Mouse (Mus musculus) forebrain, embryonic 14.5 days (tissue): ENCODE results near the gene Gpr33. TPM values are rescaled to one million over a fixed set of nuclear protein-coding genes. Genes with fewer than 3 reads are reported as not detected.

Experiments
- ATAC-seq: fragments of 200-750 bp; cut with Nextera tagmentation; 2 replicates; pipeline ENCODE4 v1.8.0; 2017; ENCODE audit warnings: mild to moderate bottlenecking, moderate library complexity
- DNase-seq: peaks from one replicate; pipeline ENCODE4 v3.0.0-alpha.2; 2015; ENCODE audit warnings: low spot score
- H3K27ac ChIP-seq: fragments of 300-500 bp; sonication (generic); 2 replicates; pipeline ENCODE4 v1.5.1; 2014; ENCODE audit warnings: low read depth, mild to moderate bottlenecking, control low read depth, low read length, moderate library complexity
- H3K27me3 ChIP-seq: fragments of 300-500 bp; sonication (generic); replicated peaks from 2 replicates; pipeline ENCODE4 v1.6.1; 2014; ENCODE audit warnings: low read length, control low read depth, mixed read lengths; ENCODE audit not compliant: control insufficient read depth, insufficient read depth
- H3K36me3 ChIP-seq: fragments of 300-500 bp; sonication (generic); 2 replicates; pipeline ENCODE4 v1.6.1; 2014; ENCODE audit warnings: low read length, control low read depth; ENCODE audit not compliant: control insufficient read depth, insufficient read depth
- H3K4me1 ChIP-seq: fragments of 300-500 bp; sonication (generic); 2 replicates; pipeline ENCODE4 v1.6.1; 2014; ENCODE audit warnings: antibody characterized with exemption, low read length, control low read depth; ENCODE audit not compliant: control insufficient read depth, insufficient read depth
- H3K4me2 ChIP-seq: fragments of 300-500 bp; sonication (generic); 2 replicates; pipeline ENCODE4 v1.6.1; 2014; ENCODE audit warnings: mild to moderate bottlenecking, control low read depth, low read length
- H3K4me3 ChIP-seq: fragments of 300-500 bp; sonication (generic); 2 replicates; pipeline ENCODE4 v1.5.1; 2014; ENCODE audit warnings: low read depth, low read length, control low read depth
- H3K9ac ChIP-seq: fragments of 300-500 bp; sonication (generic); 2 replicates; pipeline ENCODE4 v1.6.1; 2014; ENCODE audit warnings: mild to moderate bottlenecking, low read length, control low read depth, moderate library complexity
- H3K9me3 ChIP-seq: fragments of 300-500 bp; sonication (generic); replicated peaks from 2 replicates; pipeline ENCODE4 v1.6.1; 2016; ENCODE audit warnings: low read length, control low read depth, mixed read lengths; ENCODE audit not compliant: control insufficient read depth
- WGBS: fragments of 180-500 bp; shearing (Covaris S2); extraction: QIAGEN DNeasy Blood & Tissue Kit; methylation state at CpG from one replicate; pipeline ENCODE4 v1.1.7; 2014; 5-methylcytosine and 5-hydroxymethylcytosine counted together
- polyA plus RNA-seq: library from polyadenylated mRNA; unstranded; fragments of >200 nt; fragmentation: Nextera tagmentation; extraction: Ambion mirVana; gene quantifications from 2 replicates; pipeline ENCODE4 v1.2.1, GENCODE M21; 2014

The Gpr33 gene
- not detected in 2 replicates for polyA plus RNA-seq

DNA sequence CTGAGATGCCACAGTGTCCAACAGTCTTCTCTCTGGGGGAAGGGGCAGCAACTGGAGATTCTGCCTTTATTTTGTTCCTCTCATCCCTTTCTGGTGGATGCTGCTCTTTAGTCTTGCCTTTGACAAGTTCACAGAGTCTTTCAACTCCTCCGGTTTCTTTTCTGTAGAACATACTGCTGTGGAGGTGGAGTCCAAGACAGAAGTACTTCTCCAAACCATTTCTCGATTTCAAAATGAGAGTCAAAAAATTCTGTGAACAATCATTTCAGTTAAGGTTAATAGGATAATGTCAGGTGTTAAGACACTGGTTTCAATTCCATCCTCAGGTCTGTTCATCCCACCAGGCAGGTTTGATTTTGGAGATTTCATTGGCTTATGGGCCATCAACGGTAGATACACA is at the start of gene Gpr33:
Gene Gpr33, minus strand, starts transcription at position 101 of the 400 bp plus-strand sequence.
- H3K4me3 ChIP-seq: no peak within 1 kb of the TSS
- no peaks in the 10 kb centered on the region for H3K4me1 ChIP-seq
- no peak within 1 kb of the TSS for H3K27ac ChIP-seq
- DNase-seq: no peak
- H3K9me3 ChIP-seq: no peaks in the 10 kb centered on the region
- no peaks in the 10 kb centered on the region for H3K27me3 ChIP-seq
- no peak for ATAC-seq
- no peak within 1 kb of the TSS for H3K9ac ChIP-seq
- no peaks in the 10 kb centered on the region for H3K36me3 ChIP-seq
- no peak within 1 kb of the TSS for H3K4me2 ChIP-seq
- WGBS: 98% methylated on average over 3 of the region's 3 CpGs

DNA sequence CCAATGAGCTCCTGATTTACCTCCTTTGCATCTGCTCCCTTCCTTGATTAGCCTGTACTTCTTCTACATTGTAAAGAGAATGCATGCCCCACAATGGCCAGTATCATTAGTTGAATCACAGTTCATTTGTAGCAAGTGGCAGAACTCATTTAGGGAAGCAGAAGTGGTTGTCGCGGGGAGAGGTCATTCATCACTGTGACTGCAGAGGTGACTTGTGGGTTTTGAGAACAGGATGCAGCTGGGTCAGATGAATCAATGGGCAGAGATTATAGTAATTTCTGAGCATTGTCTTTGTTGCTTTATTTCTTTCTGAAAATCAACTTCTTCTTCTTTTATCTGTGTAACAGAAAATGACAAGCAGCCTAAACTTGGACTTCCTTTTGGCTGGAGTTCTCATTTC is 21.5 kb upstream of the Gpr33 start:
- Histone ChIP-seq H3K27ac (no peak overlapping the region), H3K27me3 (no peaks in the 10 kb centered on the region), H3K4me3 (no peak overlapping the region), H3K36me3 (no peaks in the 10 kb centered on the region), H3K9me3 (no peaks in the 10 kb centered on the region), H3K4me1 (no peaks in the 10 kb centered on the region), H3K9ac (no peak overlapping the region), H3K4me2 (no peak overlapping the region)
- ATAC-seq (no peak), DNase-seq (no peak)
- WGBS: 80% methylated on average over 2 of the region's 2 CpGs

DNA sequence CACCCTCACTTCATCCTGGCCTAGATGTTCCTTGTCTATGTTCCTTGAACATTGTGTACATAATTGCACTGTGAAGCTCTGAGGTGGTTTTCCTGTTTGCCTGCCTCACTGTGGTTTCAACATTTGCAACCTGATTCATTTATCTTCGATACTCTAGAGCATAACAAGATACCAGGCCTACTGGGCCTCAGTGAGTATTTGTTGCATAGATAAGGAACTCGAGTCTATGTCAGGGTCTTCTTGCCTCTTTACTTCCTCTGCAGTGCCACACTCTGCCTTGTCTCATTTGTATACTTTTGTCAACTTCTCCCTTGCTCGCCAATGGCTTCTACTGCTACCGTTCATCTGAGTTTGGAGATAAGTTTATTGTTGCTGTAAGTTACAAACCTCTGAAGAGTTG is 18.5 kb upstream of the Gpr33 start:
- no peak for ATAC-seq
- Histone ChIP-seq H3K27ac (no peak overlapping the region), H3K4me2 (no peak overlapping the region), H3K9me3 (no peaks in the 10 kb centered on the region), H3K4me3 (no peak overlapping the region), H3K27me3 (no peaks in the 10 kb centered on the region), H3K9ac (no peak overlapping the region), H3K4me1 (no peaks in the 10 kb centered on the region), H3K36me3 (no peaks in the 10 kb centered on the region)
- WGBS: 92% methylated on average over 4 of the region's 4 CpGs
- no peak for DNase-seq

DNA sequence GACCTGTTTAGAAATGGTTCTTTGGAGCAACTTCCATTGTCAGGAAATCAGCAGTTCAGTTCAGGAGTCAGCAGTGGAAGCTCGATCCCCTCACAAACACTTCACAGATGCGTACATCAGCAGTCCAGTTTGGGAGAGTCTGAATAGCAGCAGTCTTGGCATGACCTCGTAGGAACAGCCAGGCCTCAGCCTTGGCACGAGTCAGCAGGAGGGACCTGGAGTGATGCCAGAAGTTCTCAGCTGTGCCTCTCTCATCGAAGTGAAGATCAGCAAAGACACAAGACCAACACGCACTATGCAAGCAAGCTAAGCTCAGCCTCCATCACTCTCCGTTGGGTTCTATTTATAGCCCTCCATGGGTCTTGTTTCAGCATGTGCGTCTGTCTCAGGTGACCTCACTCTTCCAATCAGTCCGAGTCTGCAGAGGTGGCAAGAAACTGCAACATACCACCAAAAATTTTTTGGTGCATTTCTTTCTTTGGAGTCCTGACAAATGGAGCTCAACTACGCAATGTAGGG is 15.0 kb upstream of the Gpr33 start:
- WGBS: 55% methylated on average over 10 of the region's 10 CpGs
- H3K4me2 ChIP-seq: no peak overlapping the region
- ATAC-seq (no peak), DNase-seq (peak; percentile 45)
- no peaks in the 10 kb centered on the region for H3K4me1 ChIP-seq
- H3K27me3 ChIP-seq: no peaks in the 10 kb centered on the region
- H3K27ac ChIP-seq: no peak overlapping the region
- no peak overlapping the region for H3K9ac ChIP-seq
- no peaks in the 10 kb centered on the region for H3K9me3 ChIP-seq
- H3K36me3 ChIP-seq: no peaks in the 10 kb centered on the region
- H3K4me3 ChIP-seq: no peak overlapping the region

DNA sequence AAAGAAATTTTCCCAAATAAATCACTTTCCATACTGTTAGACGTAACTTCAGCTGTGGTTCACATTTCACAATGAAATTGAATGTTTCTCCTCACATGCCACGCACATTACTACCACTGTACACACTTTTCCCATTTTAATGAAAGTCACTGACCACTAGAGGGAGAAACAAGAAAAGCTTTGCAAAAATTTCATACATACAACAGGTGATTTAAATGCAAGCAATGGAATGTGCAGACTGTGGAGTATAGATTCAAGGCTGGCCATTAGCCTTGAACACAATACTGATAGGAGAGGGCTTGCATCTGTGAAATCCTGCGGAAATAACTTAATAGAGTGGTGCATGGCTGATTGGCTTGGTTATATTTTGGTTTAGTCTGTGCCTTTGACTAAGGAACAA is 10.5 kb upstream of the Gpr33 start:
- ATAC-seq (peak; percentile 54; the same call in 1 of the 2 replicates), DNase-seq (peak; percentile 78)
- Histone ChIP-seq H3K9me3 (no peaks in the 10 kb centered on the region), H3K9ac (no peak overlapping the region), H3K4me2 (no peak overlapping the region), H3K36me3 (no peaks in the 10 kb centered on the region), H3K27ac (no peak overlapping the region), H3K4me1 (no peaks in the 10 kb centered on the region), H3K4me3 (no peak overlapping the region), H3K27me3 (no peaks in the 10 kb centered on the region)
- 49% methylated on average over 3 of the region's 3 CpGs for WGBS

DNA sequence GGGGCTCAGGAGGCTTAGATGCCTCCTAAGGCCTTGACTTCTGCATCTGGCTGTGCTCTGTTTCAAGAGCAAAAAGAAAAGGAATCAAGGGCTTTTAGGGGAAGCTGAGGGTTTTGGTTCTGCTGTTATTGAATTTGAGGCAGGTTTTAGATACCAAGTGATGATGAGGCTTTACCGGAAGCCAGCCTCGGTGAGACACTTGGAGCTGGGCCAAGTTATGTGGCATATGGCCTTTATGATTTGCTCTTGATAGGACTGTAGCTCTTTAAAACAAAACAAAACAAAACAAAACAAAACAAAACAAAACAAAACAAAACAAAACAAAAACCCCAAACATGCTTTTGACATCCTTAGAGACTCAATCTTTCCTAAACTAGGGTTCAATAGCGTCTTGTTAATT is 7.1 kb upstream of the Gpr33 start:
- Histone ChIP-seq H3K27me3 (no peaks in the 10 kb centered on the region), H3K9ac (no peak overlapping the region), H3K36me3 (no peaks in the 10 kb centered on the region), H3K4me1 (no peaks in the 10 kb centered on the region), H3K4me2 (no peak overlapping the region), H3K27ac (no peak overlapping the region), H3K4me3 (no peak overlapping the region), H3K9me3 (no peaks in the 10 kb centered on the region)
- ATAC-seq (no peak), DNase-seq (no peak)
- 82% methylated on average over 3 of the region's 3 CpGs for whole genome bisulfite sequencing

DNA sequence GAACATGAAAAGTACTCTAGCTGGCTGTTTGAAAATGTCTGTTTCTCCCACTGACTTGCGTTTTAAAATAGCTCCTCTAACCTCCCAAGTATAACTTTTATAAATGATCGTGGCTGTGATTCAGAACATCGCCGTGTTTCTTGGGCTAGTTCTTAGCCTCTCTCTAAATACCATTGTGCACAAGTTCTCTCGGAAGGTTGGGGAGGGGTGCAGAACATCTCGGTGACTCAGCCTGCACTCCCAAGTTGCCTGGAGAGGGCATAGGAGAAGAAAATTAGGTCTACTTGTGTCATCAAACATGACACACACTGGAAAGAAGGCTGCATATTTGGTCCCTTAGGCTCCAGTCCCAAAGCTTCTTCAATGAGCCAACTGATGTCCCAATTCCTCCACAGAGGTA is 4.4 kb upstream of the Gpr33 start:
- Histone ChIP-seq H3K27ac (no peak overlapping the region), H3K36me3 (no peaks in the 10 kb centered on the region), H3K4me2 (no peak overlapping the region), H3K9me3 (no peaks in the 10 kb centered on the region), H3K9ac (no peak overlapping the region), H3K4me3 (no peak overlapping the region), H3K27me3 (no peaks in the 10 kb centered on the region), H3K4me1 (no peaks in the 10 kb centered on the region)
- DNase-seq (no peak), ATAC-seq (no peak)
- 92% methylated on average over 6 of the region's 6 CpGs for WGBS

DNA sequence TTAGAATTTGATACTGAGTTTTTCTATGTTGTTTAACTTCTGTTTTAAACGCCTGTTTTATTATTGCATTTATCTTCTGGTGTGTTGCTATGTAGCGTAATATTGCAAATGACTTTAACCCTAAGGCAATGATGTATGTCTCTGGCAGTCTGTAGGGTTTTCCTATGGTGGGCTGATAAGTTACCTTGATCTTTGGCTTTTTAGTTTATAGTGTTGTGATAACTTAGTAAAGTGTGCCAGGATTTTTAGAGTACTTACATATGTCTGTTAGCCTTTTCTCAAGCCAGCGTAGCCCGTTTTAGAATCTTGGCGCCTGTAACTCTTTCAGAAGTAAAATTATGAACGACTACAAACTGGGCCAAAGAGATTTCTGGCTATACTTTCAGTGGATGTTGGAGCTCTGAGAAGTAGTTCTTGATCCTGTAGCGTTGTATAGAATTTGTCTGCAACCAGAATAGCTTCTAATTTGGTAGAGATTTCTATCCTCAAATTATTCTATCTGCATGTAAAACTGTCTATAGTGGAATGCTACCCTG is 13.3 kb downstream of the Gpr33 start:
- H3K4me3 ChIP-seq: no peak overlapping the region
- no peak overlapping the region for H3K9ac ChIP-seq
- no peaks in the 10 kb centered on the region for H3K4me1 ChIP-seq
- no peak overlapping the region for H3K4me2 ChIP-seq
- no peaks in the 10 kb centered on the region for H3K27me3 ChIP-seq
- H3K27ac ChIP-seq: no peak overlapping the region
- no peaks in the 10 kb centered on the region for H3K36me3 ChIP-seq
- no peak for ATAC-seq
- DNase-seq: no peak
- WGBS: 92% methylated on average over 7 of the region's 7 CpGs
- H3K9me3 ChIP-seq: no peaks in the 10 kb centered on the region

DNA sequence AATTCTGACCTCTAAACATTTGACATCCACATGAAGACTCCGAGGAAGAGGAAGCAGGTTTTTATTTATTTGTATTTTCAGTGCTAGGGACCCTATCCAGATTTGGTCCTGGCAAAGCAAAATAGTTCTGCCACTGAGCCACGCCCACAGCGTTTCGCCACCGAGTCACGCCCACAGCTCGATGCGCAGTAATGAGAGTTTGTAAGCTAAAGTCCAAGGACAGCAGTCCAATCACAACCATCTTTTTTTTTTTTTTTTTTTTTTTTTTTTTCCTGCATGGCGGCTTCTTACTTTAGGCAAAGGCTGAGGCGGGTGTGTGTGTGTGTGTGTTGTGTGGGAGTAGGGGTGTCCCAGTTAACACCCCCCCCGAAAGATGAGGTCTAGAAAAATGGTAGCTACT is 13.8 kb downstream of the Gpr33 start:
- no peaks in the 10 kb centered on the region for H3K27me3 ChIP-seq
- H3K9me3 ChIP-seq: no peaks in the 10 kb centered on the region
- WGBS: 90% methylated on average over 11 of the region's 11 CpGs
- H3K36me3 ChIP-seq: no peaks in the 10 kb centered on the region
- no peak for DNase-seq
- H3K9ac ChIP-seq: no peak overlapping the region
- H3K4me1 ChIP-seq: no peaks in the 10 kb centered on the region
- H3K27ac ChIP-seq: no peak overlapping the region
- ATAC-seq: no peak
- H3K4me3 ChIP-seq: no peak overlapping the region
- no peak overlapping the region for H3K4me2 ChIP-seq
